Mouse (Mus musculus) cerebral cortex, adult 2 months (tissue): ENCODE measurements around the gene Vasp.

Experiments
- WGBS: fragments of 180-500 bp; shearing (Covaris S2); methylation state at CpG from one replicate; pipeline ENCODE4 v1.1.7; 2018; 5-methylcytosine and 5-hydroxymethylcytosine counted together

The Vasp gene

DNA sequence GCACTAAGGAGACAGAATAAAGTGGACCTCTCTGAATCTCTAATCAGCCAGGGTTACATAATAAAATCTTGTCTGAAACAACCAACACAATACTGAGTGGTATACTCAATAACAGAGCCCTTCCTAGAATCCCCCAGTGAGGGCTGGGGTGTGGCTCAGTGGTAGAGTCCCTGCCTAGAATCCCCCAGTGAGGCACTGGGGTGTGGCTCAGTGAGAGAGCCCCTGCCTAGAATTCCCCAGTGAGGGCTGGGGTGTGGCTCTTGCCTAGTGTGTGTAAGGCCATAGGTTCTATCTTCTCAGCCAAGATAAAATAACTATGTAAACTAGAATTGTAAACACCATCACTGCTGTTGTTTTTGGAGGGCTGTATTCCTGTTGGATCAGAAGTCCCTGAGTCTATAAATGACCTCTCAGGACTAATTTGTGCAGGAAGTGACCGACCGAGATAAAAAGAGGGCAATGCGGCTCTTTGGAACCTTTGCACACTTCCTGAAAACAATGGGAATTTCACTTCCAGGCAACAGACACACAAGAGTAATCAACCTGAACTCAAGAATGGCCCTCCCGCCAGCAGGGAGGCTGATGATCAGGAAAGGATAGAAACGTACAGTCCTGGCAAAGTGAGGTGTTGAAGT, 60.5 kb downstream of the Vasp start:
- 71% methylated on average over 5 of the region's 5 CpGs for WGBS

DNA sequence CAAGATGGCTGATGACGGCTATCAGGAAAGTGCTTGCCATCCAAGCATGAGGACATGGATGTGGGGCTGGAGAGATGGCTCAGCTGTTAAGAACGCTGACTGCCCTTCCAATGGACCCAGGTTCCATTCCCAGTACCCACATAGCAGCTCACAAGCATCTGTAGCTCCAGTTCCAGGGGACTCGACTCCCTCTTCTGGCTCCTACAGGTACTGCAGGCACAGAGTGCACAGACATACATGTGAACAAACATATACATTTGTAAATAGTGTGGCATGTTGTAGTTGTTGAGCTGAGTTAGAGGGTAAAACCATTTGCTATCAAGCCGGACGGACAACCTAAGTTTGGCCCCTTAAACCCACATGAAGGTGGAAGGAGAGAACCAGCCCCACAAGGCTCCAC, 61.6 kb downstream of the Vasp start:
- WGBS, result 92% methylated on average over 5 of the region's 5 CpGs

DNA sequence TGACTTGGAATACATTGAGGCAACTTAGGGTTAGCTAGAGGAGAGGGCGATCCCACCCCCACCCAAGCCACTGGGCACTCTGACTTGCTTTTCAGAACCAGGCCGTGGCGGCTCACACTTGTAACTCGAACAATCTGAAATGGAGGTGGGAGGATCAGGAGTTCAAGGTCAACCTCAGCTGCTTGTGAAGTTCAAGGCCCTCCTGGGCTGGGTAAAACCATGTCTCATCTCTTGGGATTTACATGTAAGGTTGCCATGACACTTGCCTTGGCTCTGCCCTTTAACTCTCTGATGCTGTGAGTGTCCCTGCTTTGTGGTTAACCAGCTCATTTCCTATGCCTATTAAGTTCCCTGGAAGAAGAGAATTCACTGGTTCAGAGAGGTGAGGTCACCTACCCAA, 62.1 kb downstream of the Vasp start:
- 84% methylated on average over 4 of the region's 4 CpGs for WGBS

DNA sequence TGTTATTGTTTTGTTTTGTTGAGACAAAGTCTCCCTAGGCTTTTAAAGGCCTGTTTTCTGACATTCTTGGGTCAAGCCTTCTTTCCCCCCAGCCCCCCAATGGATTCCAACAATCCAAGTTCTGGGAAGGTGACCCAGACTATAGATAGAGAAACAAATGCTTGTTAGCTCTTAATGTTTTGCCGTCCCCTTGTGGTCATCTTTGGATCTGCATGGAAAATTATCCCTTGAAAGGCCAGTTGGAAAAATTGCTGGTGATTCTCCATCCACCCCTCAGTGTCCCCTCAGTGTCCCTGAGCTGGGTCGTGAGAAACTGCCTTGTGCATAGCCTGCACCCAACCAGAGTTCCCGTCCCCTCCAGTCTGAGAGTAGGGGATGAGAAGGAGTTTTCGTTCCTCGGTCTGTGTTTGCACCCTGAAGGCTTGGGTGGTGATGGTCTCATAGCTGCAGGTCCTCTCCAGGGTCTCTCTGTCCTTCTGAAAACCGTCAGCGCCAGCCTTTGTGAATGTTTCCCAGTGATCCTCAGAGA, 62.6 kb downstream of the Vasp start:
- WGBS, result 55% methylated on average over 7 of the region's 7 CpGs

DNA sequence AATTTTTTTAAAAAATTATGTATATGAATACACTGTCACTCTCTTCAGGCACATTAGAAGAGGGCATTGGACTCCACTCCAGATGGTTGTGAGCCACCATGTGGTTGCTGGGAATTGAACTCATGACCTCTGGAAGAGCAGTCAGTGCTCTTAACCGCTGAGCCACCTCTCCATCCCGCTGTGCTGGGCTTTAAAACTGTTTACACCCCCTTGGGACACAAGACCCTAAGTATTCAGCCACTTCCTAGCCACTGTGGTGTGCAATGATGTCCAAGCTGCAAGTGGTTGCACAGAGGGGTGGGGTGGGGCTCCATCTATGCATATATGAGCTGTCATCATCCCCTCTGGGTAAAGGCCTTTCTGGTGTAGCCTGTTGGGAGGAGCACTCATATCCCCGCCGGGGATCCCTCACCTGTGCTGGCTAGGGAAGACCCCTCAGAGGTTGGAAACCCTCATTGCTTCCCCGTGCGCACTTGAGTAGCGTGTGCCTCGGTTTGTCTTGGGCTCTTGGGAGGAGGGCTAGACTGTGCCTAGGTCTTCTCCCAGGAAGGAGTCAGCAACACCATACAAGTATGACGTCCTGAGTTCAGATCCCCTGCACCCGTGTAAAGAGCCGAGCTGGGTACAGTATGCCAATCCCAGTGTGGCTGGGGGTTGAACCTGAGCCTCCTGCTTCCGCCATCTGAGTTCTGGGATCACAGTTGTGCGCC, 63.3 kb downstream of the Vasp start:
- 82% methylated on average over 13 of the region's 13 CpGs for WGBS
